Mouse (Mus musculus) neural tube, embryonic 10.5 days (tissue): ENCODE results near the gene Ttc39a.

ENCODE experiments used
- DNase-seq: peaks from one replicate; pipeline ENCODE4 v3.0.0-alpha.2; 2017; ENCODE audit warnings: low spot score; ENCODE audit errors: extremely low spot score

The Ttc39a gene

DNA sequence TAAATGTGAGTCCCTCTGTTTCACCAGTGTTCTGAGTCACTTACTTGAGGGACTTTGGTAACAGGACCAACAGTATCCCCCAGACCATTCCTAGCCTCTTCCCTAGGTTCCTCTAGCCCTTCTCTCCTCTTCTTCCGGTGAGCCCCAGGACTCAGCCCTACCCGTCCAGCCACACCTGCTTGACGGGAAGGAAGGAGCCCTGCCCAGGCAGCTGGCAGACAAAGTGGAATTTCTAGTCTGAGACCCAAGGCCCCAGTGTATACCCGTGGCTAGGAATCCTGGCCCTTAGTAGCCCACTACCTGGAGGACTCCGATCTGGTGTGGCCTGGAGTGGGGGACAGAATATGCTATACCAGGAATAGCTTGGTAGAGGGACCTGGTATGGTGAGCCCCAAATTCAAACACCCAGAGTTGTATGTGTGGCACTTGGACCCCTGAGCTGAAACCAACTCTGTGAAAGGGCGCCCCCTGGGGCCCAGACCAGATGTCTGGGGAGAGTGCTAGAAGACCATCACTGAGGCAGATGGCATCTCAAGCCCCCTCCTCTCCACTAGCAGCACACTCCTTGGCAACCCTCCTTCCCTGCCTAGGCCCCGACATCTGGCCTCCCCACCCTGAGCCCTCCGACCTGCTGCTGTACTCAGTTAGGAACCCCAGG is 13.8 kb downstream of the Ttc39a start:
- no peak for DNase-seq

DNA sequence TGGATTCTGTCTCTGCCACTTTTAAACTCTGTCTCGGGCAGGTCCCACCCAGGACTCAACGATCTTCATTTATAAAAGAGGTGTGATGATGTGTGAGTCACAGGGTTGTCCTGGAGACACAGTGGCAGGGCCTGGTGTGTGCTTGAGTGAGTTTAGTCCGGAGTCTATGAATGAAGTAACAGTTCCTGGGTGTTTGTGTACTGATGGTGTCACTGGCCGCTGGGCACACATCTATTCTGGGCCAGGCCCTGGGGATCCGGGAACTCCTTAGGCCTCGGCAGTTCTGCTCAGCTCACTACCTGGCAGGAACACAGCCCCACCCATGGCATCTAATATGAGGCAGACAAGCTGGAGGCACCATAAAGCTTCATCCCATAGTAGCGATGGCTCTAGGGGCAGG is 15.2 kb downstream of the Ttc39a start:
- no peak for DNase-seq

DNA sequence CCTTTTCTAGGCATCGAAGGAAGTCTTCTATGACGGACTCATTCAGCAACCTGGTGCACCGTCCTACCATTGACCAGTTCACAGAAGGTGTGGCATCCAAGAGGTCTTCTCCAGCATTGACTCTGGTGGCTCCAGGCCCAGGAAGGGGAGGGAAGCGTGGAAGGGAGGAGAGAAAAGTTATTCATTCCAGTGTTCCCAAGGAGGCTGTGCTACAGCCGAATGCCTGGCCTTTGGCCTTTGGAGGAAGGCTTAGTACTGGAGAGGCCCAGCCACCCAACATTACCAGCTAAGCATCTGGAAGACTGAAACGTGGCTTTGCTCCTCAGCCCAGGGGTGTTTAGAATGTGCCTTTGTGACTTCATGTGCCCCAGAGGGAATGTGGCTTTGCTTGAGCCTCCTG is 16.0 kb downstream of the Ttc39a start:
- DNase-seq = no peak

DNA sequence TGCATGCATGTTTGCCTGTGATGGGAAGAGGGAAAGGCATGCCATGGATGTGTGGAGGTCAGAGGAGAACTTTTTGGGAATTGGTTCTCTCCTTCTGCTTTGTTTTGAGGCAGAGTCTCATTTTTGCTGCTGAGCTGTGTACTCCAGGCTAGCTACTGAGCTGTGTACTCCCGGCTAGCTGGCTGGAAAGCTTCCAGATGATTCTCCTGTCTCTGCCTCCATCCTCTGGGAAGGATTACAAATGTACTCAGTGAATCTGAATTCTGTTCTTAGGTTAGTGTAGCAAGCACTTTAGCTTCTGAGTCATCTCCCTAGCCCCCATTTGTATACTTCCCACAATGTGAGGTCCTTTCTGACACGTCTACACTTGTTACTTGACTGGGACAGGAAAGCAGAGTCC is 17.0 kb downstream of the Ttc39a start:
- no peak for DNase-seq

DNA sequence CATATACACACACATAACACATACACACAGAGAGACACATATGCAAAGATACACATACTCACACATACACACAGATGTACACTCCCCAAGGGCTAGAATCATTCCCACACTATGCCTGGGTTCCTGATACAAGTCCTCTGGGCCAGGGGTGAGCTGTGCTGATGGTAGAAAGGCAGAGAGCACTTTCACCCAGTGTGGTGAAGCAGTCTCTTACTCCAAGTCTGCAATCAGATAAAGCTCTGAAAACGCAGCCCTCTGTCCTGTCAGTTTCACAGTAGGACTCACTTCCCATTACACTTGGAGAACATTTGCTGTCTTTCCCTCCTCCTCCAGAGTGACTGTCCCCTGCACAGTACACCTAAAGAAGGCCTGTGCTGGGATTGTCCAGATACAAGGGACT is 20.6 kb downstream of the Ttc39a start:
- no peak for DNase-seq

DNA sequence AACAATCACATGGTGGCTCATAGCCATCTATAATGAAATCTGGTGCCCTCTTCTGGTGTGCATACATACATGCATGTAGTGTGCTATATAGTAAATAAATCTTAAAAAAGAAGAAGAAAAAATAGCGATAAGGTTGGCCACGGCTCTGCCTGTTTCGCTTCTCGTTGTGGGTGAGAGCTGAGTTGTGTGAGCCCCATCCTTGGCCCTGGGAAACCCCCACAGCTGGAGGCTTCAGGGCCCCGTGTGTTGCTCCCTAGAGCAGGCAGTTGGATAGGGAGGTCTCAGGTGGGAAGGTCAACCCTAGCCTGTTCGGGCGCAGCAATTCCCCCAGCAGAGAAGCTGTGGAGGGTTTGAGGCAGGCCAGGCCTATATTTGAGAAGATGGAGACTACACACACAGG is 23.8 kb downstream of the Ttc39a start:
- no peak for DNase-seq

DNA sequence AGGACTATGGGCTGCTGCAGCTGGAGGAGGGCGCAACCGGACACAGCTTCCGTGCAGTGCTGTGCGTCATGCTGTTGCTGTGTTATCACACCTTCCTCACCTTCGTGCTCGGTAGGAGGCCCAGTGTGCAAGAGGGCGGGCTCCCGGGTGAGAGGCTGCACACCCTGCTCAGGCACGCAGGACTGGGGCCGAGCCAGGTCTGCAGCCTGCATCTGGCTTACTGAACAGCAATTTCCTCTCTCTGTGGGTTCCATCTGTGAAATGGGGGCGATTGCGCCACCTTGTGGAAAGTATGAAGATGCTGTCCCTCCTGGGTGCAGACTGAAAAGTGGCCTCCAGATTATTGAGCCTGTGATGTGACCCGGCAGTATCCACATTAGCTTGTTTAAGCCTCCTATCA is 24.4 kb downstream of the Ttc39a start:
- DNase-seq = peak; percentile 49

DNA sequence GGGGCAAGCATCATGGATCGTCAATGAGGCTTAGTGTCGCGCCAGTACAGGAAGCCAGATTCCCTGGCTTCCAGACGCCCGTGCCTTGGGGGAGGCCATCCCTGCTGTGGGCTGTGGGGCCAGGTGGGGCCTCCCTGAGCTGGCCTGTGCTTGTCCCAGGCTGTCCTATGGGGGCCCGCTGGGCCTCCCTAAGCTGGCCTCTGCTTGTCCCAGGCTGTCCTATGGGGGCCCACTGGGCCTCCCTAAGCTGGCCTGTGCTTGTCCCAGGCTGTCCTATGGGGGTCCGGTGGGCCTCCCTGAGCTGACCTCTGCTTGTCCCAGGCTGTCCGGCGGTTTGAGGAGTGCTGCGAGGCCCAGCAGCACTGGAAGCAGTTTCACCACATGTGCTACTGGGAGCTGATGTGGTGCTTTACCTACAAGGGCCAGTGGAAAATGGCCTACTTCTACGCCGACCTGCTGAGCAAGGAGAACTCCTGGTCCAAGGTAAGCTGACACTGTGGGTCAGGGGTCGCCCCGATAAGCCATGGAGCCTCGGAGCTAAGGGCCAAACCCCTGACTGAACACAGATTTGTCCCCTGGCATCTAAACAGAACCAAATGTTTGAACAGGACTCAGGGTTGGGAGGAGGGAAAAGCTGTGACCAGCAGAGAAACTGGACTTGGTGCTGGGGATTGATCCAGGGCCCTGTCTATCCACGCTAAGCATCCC is 26.4 kb downstream of the Ttc39a start:
- DNase-seq = no peak

DNA sequence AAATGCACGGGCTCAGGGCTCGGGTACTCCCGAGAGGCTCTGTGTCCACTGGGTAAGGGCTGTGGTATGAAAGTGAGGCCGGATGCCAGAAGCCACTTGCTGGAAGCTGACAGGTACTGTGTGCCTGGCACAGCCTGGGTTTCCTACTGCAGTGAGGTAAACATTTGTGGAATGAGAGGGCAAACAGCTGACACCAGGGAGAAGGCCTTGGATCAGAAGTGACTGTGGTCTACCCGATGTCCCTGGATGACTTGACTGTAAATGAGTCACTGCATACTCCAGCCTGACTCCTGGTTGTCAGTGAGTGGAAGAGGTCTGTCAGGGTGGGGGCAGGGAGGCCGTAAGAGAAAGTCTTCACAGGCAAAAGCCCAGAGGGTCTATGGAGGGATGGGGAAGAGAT is 27.2 kb downstream of the Ttc39a start:
- DNase-seq = no peak

DNA sequence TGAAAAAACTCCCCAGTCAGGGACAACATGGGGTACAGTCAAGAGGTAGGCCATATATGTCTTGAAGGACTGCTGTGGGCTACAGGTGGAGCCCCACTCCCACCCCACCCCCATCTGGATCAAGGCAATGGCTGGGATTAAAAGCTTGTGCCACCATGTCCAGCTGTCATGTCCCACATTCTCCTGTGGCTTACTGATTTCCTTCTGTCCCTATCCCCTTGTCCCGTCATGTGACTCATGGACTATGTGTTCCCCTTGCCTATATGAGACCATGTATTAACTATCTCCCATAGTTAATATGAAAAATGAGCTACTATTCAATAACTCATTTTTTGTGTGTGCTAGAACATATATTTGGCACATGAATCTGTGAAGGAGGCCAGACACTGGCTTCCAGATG is 27.8 kb downstream of the Ttc39a start:
- no peak for DNase-seq

DNA sequence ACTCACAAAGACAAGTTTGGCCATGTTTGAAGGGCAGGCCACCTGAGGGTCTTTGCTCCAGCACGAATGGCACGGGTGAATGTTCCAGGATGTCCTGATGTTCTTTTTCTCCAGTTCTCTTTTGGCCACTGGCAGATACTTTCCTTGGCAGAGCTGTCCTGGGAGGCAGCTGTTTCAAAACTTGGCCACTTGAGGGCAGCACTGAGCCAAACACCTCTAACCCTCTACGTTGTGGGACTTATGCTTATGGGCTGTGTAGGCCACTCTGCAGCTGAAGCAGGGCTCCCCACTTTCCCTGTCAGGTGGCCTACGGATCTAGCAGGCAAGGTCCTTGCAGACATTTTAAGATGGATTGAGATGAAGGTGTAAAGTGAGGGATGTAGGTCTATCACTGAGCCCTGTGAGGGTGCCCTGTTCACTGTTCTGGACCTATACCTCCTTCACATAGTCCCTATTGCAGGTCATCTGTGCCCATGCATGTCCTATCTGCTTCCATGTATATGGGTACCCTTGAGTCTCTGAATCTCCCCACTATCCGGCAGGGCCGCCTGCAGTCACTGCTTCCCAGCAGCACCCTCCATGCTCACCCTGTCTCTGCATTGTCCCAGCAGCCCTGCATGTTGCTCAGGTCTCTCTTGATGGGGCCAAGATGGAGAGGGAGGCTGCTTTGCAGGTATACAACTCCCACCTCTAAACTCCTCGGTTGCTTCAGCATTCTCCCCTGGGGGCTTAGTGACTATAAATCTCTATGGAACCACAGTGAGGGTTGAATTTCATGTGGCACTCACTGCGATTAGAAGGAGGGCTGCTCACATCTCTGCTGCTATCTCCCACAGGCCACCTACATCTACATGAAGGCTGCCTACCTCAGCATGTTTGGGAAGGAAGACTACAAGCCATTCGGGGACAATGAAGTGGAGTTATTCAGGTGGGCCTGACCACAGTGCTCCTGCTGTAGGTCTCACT is 31.8 kb downstream of the Ttc39a start:
- peak; percentile 77 for DNase-seq

DNA sequence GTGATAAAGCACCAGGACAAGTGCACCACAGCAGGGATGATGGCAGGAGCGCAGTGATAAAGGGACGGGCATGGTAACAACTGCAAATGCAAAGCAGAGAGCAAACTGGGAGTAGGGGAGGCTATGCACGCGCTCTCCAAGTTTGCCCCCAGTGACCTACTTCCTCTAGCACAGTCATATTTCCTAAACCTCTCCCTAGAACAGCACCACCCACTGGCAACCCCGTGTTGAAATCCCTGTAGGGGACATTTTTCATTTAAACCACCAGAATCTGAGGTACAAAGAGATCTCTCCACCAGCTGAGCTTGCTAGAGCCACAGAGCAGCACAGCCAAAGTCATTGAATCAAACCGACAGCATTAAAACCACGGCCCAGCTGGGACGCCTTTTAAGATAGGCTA is 32.7 kb downstream of the Ttc39a start:
- DNase-seq = peak; percentile 13

DNA sequence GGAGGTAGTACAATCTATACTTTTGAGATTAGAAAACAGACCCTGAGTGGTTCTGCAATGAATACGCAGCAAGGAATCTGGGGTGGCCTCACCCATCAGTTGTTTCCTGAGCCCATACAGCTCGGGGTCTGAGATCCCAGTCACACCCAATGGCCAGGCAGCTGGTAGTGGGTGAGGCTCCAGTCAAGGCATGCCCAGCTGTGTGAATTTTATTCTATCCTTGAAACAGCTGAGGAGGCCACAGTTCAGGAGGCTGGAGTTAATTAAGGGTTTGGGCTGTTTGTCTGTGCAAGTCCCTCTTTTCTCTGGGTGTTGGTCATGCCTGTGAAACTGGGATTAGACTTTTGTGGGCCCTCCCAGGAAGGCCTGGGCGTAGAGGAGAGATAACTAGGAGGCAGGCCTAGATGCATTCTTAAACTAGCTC is 33.4 kb downstream of the Ttc39a start:
- peak; percentile 12 for DNase-seq

DNA sequence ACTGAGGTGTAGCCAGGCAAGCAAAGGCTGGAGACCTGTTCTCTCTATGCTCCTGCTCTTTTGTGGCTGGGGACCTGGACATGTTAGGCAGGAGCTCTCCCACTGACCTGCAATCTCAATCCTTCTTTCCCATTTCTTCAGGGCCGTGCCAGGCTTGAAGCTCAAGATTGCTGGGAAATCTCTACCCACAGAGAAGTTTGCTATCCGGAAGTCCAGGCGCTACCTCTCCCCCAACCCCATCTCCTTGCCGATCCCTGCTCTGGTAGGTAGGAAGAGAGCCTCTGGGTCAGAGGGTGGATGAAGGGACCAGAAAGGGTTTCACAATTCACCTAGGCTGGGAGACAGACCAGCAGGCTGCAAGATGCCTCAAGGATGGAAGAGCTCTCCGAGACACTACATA is 34.0 kb downstream of the Ttc39a start:
- no peak for DNase-seq

DNA sequence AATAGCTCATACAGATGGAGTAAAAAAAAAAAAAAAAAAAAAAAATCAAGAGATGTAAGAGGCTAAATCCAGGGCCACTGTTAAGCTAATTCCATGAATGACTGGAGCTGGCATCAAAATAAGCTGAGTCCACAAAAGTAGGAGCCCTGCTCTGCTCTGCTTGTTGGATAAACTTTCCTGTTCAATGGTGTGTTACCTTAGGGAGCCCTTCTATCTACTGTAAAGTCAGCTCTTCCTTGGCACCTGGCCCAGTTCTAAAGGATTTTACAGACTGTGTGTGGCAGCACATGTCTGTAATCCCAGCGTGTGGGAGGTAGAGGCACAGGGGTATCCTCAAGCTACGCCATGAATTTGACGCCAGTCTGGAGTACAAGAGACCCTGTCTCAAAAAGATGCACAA is 34.6 kb downstream of the Ttc39a start:
- no peak for DNase-seq

DNA sequence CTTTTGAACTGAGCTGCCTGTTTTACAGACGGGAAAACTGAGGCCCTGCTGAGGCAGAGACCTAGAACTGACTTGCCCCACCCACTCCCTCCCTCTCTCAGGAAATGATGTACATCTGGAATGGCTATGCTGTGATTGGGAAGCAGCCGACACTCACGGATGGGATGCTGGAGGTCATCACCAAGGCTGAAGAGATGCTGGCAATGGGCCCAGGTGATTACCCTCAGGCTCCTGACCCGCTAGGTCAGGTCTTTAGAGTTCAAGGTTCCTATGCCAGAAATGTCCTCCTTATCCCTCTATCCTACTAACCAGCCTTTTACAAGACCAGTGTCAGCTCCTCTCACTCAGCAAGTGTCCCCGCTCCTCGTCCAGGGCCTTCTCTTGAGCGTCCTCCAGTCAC is 35.7 kb downstream of the Ttc39a start:
- peak; percentile 10 for DNase-seq

DNA sequence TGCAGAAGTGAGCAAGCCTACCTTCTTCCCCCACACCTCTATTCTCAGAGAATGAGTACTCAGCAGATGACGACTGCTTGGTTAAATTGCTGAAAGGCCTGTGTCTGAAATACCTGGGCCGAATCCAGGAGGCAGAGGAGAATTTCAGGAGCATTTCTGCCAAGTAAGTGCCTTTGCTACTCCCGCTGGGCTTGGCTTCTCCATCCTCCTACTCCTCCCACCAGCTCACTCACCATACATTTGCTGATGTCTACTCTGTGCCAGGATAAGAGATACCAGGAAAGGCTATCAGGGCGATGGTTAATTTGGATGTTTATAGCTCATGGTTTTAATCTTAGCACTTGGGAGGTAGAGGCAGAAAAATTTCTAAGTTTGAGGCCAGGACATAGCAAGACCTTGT is 36.2 kb downstream of the Ttc39a start:
- DNase-seq = peak; percentile 7

DNA sequence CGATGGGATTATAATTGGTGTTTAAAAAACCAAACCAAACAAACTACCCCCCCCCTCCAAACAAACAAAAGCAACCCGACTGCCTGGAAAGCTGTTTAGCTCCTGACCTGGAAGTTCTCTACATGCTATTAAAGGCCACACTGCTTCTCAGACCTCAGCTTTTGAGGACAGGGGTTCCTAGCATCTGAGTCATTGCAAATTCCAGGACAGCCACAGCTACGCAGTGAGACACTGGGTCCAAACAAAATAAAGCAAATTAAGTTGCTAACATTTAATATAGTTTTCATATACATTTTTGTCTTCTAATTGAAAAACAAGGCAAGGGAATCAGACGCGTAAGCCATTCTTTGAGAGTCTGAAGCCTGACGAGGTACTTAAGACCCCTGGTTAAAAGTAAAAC is 38.0 kb downstream of the Ttc39a start:
- no peak for DNase-seq

DNA sequence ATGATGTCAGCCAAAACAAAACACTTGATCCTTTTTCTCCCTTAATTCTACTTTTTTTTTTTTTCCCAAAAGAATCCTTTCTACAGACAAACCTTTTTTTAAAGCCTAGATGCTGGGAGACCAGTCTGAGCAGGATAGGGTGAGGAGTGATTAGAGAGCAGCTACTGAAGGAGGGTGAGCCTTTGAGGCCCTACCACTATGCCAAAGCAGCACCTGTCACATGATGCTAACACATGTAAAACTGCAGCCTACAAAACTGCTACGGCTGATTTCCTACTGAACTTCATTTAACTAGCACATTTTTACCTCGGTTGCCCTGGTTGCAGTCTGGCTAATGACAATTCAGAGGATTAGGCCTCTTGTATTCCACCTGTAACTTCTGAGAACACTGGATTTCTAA is 38.5 kb downstream of the Ttc39a start:
- no peak for DNase-seq

DNA sequence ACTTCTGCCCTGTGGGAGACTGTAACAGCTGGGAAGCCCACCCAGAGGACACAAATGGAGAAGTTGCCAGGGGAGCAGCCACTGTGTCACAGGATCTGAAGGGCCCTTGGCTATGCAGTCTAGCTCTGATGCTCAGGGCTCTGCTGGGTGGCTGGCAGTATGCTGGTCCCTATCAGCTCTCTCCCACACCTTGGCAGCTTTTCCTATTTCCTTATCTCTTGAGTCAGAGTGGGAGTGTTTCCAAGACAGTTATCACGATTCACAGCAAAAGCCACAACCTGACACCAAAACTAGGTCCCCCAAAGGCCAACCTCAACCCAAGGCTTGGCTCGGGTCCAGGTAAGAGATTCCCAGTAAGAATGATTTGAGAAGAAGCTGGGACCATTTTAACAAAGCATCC is 39.0 kb downstream of the Ttc39a start:
- no peak for DNase-seq

DNA sequence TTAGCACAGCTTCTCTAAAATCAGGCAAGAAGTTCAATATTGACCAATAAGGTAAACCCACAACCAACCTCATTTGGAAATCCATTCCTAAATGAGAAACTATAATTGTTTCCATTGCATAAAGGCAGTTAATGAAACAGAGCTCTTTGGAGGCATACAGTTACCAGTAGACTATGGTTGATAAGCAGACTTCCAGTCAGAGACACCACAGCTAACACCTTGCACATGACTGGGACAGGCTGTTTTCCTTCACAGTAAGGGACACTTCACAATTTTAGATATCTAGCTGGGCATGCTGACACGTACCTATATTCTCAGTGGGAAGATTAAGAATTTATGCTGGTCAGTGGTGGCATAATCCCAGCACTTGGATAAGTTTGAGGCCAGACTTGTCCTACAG is 39.5 kb downstream of the Ttc39a start:
- no peak for DNase-seq

DNA sequence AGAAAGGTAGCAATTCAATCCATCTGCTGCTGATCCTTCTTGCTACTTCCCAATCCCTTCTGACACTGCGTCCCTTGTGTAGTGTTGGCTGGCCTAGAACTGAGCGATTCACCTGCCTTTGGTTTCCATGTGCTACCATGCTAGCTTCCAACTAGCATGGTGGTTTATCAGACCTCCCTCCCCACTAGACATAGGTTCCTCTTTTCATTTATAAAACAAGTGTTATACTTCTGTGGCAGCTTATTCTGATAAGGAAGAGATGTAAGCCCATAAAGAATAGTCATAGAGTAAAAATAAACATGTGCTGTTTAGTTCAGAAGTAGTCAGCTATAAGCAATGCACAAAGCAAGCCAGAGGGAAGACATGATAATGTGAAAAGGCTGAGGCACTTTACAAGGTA is 42.1 kb downstream of the Ttc39a start:
- DNase-seq = no peak
